Mouse (Mus musculus) hindbrain, embryonic 11.5 days (tissue): ENCODE results near the gene B2m. TPM values are rescaled to one million over a fixed set of nuclear protein-coding genes. Genes with fewer than 3 reads are reported as not detected.

Source experiments
- ATAC-seq: fragments of 200-750 bp; cut with Nextera tagmentation; 2 replicates; pipeline ENCODE4 v1.8.0; 2017; ENCODE audit warnings: mild to moderate bottlenecking, moderate TSS enrichment, moderate library complexity; ENCODE audit not compliant: low FRiP score
- DNase-seq: peaks from one replicate; pipeline ENCODE4 v3.0.0-alpha.2; 2015; ENCODE audit warnings: low spot score
- H3K27ac ChIP-seq: fragments of 300-500 bp; sonication (generic); 2 replicates; pipeline ENCODE4 v1.5.1; 2014; ENCODE audit warnings: mild to moderate bottlenecking, low read depth, low read length
- H3K27me3 ChIP-seq: fragments of 300-500 bp; sonication (generic); 2 replicates; pipeline ENCODE4 v1.6.1; 2014; ENCODE audit warnings: mild to moderate bottlenecking, low read length, moderate library complexity, mixed read lengths; ENCODE audit not compliant: control insufficient read depth, insufficient read depth
- H3K36me3 ChIP-seq: fragments of 300-500 bp; sonication (generic); 2 replicates; pipeline ENCODE4 v1.6.1; 2014; ENCODE audit warnings: mild to moderate bottlenecking, low read length, moderate library complexity, mixed read lengths; ENCODE audit not compliant: control insufficient read depth, insufficient read depth
- H3K4me1 ChIP-seq: fragments of 300-500 bp; sonication (generic); replicated peaks from 2 replicates; pipeline ENCODE4 v1.6.1; 2014; ENCODE audit warnings: low read length, mixed read lengths; ENCODE audit not compliant: control insufficient read depth, insufficient read depth
- H3K4me2 ChIP-seq: fragments of 300-500 bp; sonication (generic); replicated peaks from 2 replicates; pipeline ENCODE4 v1.6.1; 2014; ENCODE audit warnings: mild to moderate bottlenecking, low read depth, low read length
- H3K4me3 ChIP-seq: fragments of 300-500 bp; sonication (generic); 2 replicates; pipeline ENCODE4 v1.5.1; 2014; ENCODE audit warnings: low read depth, low read length
- H3K9ac ChIP-seq: fragments of 300-500 bp; sonication (generic); 2 replicates; pipeline ENCODE4 v1.6.1; 2014; ENCODE audit warnings: low read depth, low read length
- H3K9me3 ChIP-seq: fragments of 300-500 bp; sonication (generic); 2 replicates; pipeline ENCODE4 v1.6.1; 2016; ENCODE audit warnings: low read length; ENCODE audit not compliant: control insufficient read depth
- WGBS: fragments of 180-500 bp; shearing (Covaris S2); extraction: QIAGEN DNeasy Blood & Tissue Kit; methylation state at CpG from one replicate; pipeline ENCODE4 v1.1.7; 2014; 5-methylcytosine and 5-hydroxymethylcytosine counted together
- polyA plus RNA-seq: library from polyadenylated mRNA; unstranded; fragments of >200 nt; fragmentation: Nextera tagmentation; extraction: Ambion mirVana; gene quantifications from 2 replicates; pipeline ENCODE4 v1.2.1, GENCODE M21; 2014

The B2m gene
- polyA plus RNA-seq, 1 experiment from 2014 or later = 151 TPM

DNA sequence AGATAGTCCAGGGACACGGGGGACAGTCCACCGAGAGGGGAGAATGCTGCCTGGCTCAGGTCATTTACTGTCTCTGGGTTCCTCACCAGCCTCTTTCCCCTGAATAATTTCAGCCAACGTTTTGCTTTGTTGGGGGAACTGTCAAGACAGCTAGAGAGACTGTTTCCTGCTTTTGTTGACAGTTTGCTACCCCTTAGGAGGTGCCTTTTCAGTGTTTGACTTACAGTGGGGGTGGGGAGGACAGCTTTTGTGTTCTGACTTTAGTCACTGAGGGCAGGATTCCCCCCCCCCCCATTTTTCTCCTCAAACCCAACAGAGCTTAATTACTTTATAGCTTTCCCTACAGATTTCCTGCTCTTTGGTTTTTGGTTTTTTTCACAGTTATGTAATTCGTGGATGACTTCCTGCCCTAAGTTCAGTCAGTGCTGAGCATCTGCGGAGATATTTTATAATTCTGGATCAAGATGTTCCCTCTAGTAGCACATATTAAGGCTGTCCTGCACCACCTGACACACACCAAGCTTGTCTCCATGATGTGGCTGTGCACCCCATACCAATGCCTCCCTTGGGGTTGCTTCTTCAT, 20.6 kb upstream of the B2m start:
- no peak overlapping the region for H3K4me2 ChIP-seq
- H3K36me3 ChIP-seq = no peaks in the 10 kb centered on the region
- no peaks in the 10 kb centered on the region for H3K27me3 ChIP-seq
- H3K9ac ChIP-seq = no peak overlapping the region
- no peaks in the 10 kb centered on the region for H3K9me3 ChIP-seq
- ATAC-seq = no peak
- DNase-seq = no peak
- no peak overlapping the region for H3K4me3 ChIP-seq
- H3K4me1 ChIP-seq = no peaks in the 10 kb centered on the region
- H3K27ac ChIP-seq = no peak overlapping the region
- WGBS = 36% methylated on average over 5 of the region's 5 CpGs

DNA sequence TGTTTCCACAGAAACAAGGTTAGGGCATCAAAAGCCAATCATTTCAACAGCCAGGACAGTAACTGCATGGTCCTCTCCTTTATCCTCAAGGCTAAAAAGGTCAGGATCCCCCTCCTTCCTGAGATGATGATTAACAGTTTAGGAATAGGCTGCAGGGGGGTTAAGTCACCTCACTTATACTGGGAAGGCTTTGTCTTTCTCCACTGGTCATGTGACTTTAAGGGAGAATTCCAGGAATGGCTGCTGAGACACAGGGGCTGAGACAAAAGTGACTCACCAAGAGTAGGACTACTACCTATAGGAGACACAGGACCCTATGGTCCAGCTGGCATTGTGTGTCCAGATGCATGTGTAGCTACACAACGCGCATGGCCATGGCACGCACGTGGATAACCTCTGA, 19.9 kb upstream of the B2m start:
- H3K36me3 ChIP-seq = no peaks in the 10 kb centered on the region
- H3K27me3 ChIP-seq = no peaks in the 10 kb centered on the region
- ATAC-seq = no peak
- H3K9ac ChIP-seq = no peak overlapping the region
- no peak overlapping the region for H3K4me3 ChIP-seq
- H3K27ac ChIP-seq = no peak overlapping the region
- H3K4me2 ChIP-seq = no peak overlapping the region
- WGBS = 89% methylated on average over 4 of the region's 4 CpGs
- no peak for DNase-seq
- H3K9me3 ChIP-seq = no peaks in the 10 kb centered on the region
- no peaks in the 10 kb centered on the region for H3K4me1 ChIP-seq

DNA sequence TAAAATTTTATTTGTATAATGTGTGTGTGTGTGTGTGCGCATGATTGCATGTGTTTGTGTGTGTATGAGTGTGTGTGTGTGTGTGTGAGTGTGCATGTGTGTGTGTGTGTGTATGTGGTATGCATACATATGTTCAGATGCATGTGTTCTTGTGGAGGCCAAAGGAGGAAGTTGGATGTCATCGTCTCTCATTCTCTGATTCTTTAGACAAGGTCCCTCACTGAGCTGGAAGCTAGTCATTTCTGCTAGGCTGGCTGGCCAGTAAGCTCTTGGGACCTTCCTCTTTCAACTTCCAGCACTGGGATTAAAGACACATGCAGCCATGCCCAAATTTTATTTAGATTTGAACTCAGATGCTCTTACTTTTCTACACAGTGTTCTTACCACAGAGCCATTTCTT, 15.4 kb upstream of the B2m start:
- Histone ChIP-seq H3K27me3 (no peaks in the 10 kb centered on the region), H3K4me3 (no peak overlapping the region), H3K4me2 (no peak overlapping the region), H3K9ac (no peak overlapping the region), H3K4me1 (no peaks in the 10 kb centered on the region), H3K27ac (no peak overlapping the region), H3K9me3 (no peaks in the 10 kb centered on the region), H3K36me3 (no peaks in the 10 kb centered on the region)
- ATAC-seq = no peak
- 91% methylated on average over 2 of the region's 2 CpGs for WGBS
- no peak for DNase-seq

DNA sequence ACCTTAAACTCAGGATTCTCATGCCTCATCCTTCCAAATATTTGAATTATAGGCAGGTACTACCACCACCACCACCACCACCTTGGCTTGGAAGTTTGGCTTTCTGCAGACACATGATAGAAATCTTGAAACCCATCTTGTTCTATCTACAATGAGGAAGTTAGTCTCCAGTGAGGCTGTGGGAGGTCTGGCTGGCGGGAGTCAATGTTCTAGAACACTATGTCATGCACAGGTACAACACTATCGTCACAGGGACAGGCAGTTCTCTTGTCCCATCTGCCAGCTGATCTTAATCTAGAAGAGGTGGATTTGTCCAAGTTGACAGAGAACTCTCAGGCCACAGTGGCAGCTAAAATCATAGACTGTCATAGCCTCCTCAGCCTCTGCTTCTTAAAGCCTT, 14.9 kb upstream of the B2m start:
- Histone ChIP-seq H3K4me3 (no peak overlapping the region), H3K27me3 (no peaks in the 10 kb centered on the region), H3K9me3 (no peaks in the 10 kb centered on the region), H3K27ac (no peak overlapping the region), H3K4me1 (no peaks in the 10 kb centered on the region), H3K36me3 (no peaks in the 10 kb centered on the region), H3K9ac (no peak overlapping the region), H3K4me2 (no peak overlapping the region)
- DNase-seq (no peak), ATAC-seq (no peak)
- WGBS = 100% methylated on average over 2 of the region's 2 CpGs

DNA sequence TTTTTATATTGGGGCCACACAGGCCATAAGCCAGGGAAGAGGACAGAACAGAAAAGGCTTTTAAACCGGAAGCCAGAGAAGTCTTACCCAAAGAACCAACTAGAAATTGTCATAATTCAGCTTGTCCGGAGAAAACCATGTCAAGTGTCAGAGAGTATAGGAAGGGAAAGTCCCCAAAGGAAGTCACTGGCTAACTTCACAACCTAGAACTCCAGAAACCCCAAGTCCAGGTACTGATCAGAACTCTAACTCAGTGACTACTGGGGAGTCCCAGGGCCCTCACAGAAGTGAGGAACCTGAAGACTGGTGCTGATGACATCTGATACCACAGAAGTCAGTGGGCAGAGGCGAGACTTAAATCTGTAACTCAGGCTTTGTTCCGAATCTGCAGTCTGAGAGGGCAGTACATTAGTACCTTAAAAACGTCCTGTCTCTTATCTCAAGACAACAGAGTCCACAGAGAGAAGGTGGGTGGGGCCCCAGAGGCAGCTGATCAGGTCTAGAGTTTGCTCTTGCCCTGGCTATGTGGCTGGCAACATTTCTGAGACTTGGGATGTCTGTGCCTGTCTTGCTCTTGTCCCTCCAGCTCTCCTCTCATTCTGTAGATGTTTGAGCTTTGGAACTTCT, 9.5 kb upstream of the B2m start:
- no peak overlapping the region for H3K4me2 ChIP-seq
- WGBS = 72% methylated on average over 5 of the region's 5 CpGs
- H3K9ac ChIP-seq = no peak overlapping the region
- no peak overlapping the region for H3K4me3 ChIP-seq
- ATAC-seq (no peak), DNase-seq (no peak)
- H3K36me3 ChIP-seq = no peaks in the 10 kb centered on the region
- H3K9me3 ChIP-seq = no peaks in the 10 kb centered on the region
- H3K27ac ChIP-seq = no peak overlapping the region
- no peaks in the 10 kb centered on the region for H3K4me1 ChIP-seq
- no peaks in the 10 kb centered on the region for H3K27me3 ChIP-seq

DNA sequence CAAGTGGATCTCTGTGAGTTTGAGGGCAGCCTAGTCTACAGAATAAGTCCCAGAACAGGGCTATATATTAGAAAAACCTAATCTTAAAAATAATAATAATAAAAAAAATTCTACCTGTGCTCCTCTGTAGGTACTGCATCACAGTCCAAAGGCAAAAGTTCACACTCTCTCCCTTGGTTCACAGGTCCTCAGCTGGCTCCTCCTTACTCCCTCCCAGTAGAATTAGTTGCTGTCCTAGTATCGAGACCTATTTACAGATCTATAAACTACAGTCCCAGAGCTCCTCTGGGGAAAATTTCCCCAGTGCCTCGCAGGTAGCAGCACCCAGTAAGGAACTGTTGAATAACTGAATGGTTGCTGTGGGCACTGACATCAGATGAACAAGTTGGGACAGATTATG, 6.7 kb upstream of the B2m start:
- ATAC-seq (no peak), DNase-seq (no peak)
- no peak overlapping the region for H3K4me2 ChIP-seq
- H3K36me3 ChIP-seq = no peaks in the 10 kb centered on the region
- no peak overlapping the region for H3K27ac ChIP-seq
- H3K9me3 ChIP-seq = no peaks in the 10 kb centered on the region
- H3K27me3 ChIP-seq = no peaks in the 10 kb centered on the region
- H3K4me3 ChIP-seq = no peak overlapping the region
- 77% methylated on average over 2 of the region's 2 CpGs for WGBS
- no peaks in the 10 kb centered on the region for H3K4me1 ChIP-seq
- no peak overlapping the region for H3K9ac ChIP-seq

DNA sequence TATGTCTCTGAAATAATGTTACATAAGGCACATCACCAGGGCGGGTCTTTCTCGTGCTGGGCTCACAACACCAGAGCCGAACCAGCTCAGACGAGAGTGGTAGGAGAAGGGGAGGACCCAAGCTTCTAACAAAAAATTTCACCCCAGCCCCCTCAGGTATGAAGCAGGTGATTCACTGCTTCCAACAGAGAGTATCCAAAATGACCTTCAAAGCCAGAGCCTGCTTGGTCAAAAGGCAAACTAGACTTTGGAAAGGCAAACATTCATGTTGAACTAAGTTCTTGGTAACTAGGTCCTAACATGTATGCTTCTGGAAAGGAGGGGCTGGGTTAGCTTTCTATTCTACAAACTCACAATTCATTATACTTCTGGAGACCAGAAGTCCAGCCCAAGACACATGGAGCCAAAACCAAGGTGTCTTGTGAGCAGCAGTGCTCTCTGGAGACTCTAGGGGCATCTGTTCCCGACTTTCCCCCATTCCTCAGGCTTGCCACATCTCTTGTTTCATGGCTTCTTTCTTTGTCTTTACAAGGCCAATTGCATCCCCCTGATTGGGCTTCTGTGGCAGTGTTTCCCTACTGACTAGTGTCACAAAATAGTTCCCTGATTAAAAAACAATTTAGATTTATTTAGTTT, 6.0 kb upstream of the B2m start:
- no peak for ATAC-seq
- Histone ChIP-seq H3K4me1 (no peaks in the 10 kb centered on the region), H3K36me3 (no peaks in the 10 kb centered on the region), H3K27me3 (no peaks in the 10 kb centered on the region), H3K9ac (no peak overlapping the region), H3K27ac (no peak overlapping the region), H3K9me3 (no peaks in the 10 kb centered on the region), H3K4me3 (no peak overlapping the region), H3K4me2 (no peak overlapping the region)
- peak; percentile 16 for DNase-seq
- WGBS = 73% methylated on average over 5 of the region's 5 CpGs

DNA sequence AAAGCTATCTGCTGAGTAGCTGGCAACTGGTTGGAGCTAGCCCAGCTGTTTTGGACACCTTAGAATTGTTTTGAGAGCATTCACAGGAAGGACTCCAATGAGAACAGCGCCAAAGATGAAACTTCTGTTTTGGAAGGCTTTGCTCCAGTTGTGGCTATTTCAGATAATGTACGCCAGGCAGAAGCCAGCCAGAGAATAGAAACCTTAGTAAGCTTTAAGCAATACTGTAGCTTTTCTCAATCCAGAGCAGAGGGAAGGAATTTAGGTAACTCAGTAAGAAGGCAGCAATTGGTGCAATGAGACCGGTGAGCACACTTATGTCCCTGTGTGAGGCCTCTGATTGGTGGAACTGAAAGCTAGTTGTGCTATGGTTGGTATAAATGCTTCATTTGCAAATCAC, 4.4 kb upstream of the B2m start:
- Histone ChIP-seq H3K9me3 (no peaks in the 10 kb centered on the region), H3K36me3 (no peaks in the 10 kb centered on the region), H3K4me2 (no peak overlapping the region), H3K27ac (no peak overlapping the region), H3K4me1 (no peaks in the 10 kb centered on the region), H3K9ac (no peak overlapping the region), H3K27me3 (no peaks in the 10 kb centered on the region), H3K4me3 (no peak overlapping the region)
- no peak for DNase-seq
- ATAC-seq = no peak
- WGBS = 95% methylated on average over 3 of the region's 3 CpGs

DNA sequence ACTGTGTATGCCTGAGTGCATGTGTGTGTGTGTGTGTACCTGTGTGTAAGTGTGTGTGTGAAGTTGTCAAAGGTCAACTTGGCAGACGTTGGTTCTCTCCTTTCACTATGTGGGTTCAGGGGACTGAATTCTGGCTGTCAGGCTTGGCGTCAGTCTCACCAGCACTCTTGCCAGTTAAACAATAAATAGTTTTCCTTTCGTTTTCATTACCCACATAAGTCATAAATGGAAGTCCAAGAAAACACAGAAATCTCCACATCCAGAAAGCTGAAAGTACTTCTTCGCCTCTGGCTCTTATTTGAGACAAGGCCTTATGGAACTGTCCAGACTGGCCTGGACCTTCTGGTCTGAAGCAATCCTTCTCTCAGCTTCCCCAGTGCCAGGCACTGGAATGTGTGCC, 1.7 kb upstream of the B2m start:
- WGBS = 66% methylated on average over 4 of the region's 4 CpGs
- Histone ChIP-seq H3K9me3 (no peaks in the 10 kb centered on the region), H3K4me3 (no peak overlapping the region), H3K4me2 (no peak overlapping the region), H3K27me3 (no peaks in the 10 kb centered on the region), H3K27ac (no peak overlapping the region), H3K36me3 (no peaks in the 10 kb centered on the region), H3K9ac (no peak overlapping the region), H3K4me1 (no peaks in the 10 kb centered on the region)
- DNase-seq = no peak
- no peak for ATAC-seq
